Mouse (Mus musculus) midbrain, embryonic 10.5 days (tissue): ENCODE data around the gene P4hb. TPM values are rescaled to one million over a fixed set of nuclear protein-coding genes. Genes with fewer than 3 reads are reported as not detected.
A peak's percentile ranks its signal among the peaks of the same experiment; 100 is the strongest.

ENCODE experiments used
- DNase-seq: peaks from one replicate; pipeline ENCODE4 v3.0.0-alpha.2; 2017; ENCODE audit warnings: low spot score
- H3K27ac ChIP-seq: fragments of 300-500 bp; sonication (generic); replicated peaks from 2 replicates; pipeline ENCODE4 v1.5.1; 2016; ENCODE audit warnings: mild to moderate bottlenecking
- H3K27me3 ChIP-seq: fragments of 300-500 bp; sonication (generic); 2 replicates; pipeline ENCODE4 v1.6.1; 2016; ENCODE audit warnings: low read depth, mild to moderate bottlenecking; ENCODE audit not compliant: poor library complexity, severe bottlenecking
- H3K36me3 ChIP-seq: fragments of 300-500 bp; sonication (generic); 2 replicates; pipeline ENCODE4 v1.6.1; 2016; ENCODE audit warnings: mild to moderate bottlenecking, moderate library complexity
- H3K4me1 ChIP-seq: fragments of 300-500 bp; sonication (generic); 2 replicates; pipeline ENCODE4 v1.6.1; 2016
- H3K4me3 ChIP-seq: fragments of 300-500 bp; sonication (generic); 2 replicates; pipeline ENCODE4 v1.5.1; 2016; ENCODE audit warnings: mild to moderate bottlenecking, moderate library complexity
- H3K9me3 ChIP-seq: fragments of 300-500 bp; sonication (generic); replicated peaks from 2 replicates; pipeline ENCODE4 v1.6.1; 2016; ENCODE audit warnings: mild to moderate bottlenecking
- WGBS: fragments of 180-500 bp; shearing (Covaris S2); methylation state at CpG from one replicate; pipeline ENCODE4 v1.1.7; 2016; 5-methylcytosine and 5-hydroxymethylcytosine counted together
- polyA plus RNA-seq: library from polyadenylated mRNA; unstranded; fragments of >200 nt; fragmentation: Nextera tagmentation; extraction: Ambion mirVana; gene quantifications from 2 replicates; pipeline ENCODE4 v1.2.1, GENCODE M21; 2016

Gene P4hb
- polyA plus RNA-seq, 1 experiment from 2014 or later = 562 TPM

- no peak overlapping the region for H3K27ac ChIP-seq
- 0 out of 2 replicates have a peak, but pooled peaks cover 13% of the 10 kb centered on the region for H3K9me3 ChIP-seq
- no peak overlapping the region for H3K4me3 ChIP-seq
- no peaks in the 10 kb centered on the region for H3K27me3 ChIP-seq
- peaks cover 18% of the 10 kb centered on the region for H3K36me3 ChIP-seq
- 82% methylated on average over 7 of the region's 7 CpGs for WGBS
- DNase-seq = no peak
- peaks cover 11% of the 10 kb centered on the region for H3K4me1 ChIP-seq
These were observed 18.2 kb downstream of the P4hb start for GRCm38 (mm10) chr11:120554834-120555233.

GRCm38 (mm10) chr11:120552736-120553135 lies 20.3 kb downstream of the P4hb start:
- H3K27ac ChIP-seq = no peak overlapping the region
- no peaks in the 10 kb centered on the region for H3K27me3 ChIP-seq
- no peak for DNase-seq
- 0 out of 2 replicates have a peak, but pooled peaks cover 2% of the 10 kb centered on the region for H3K36me3 ChIP-seq
- no peak overlapping the region for H3K4me3 ChIP-seq
- 81% methylated on average over 5 of the region's 5 CpGs for WGBS
- 0 out of 2 replicates have a peak, but pooled peaks cover 11% of the 10 kb centered on the region for H3K9me3 ChIP-seq
- H3K4me1 ChIP-seq = peaks cover 31% of the 10 kb centered on the region

- Histone ChIP-seq H3K27ac (peak within 1 kb of the TSS; percentile 96), H3K36me3 (peaks cover 15% of the 10 kb centered on the region)
These were observed 22.1 kb downstream of the P4hb start, which contains the start of gene Ppp1r27 for GRCm38 (mm10) chr11:120550810-120551440. Gene Ppp1r27, minus strand, starts transcription at chr11:120551132.

GRCm38 (mm10) chr11:120549986-120550809 lies 22.9 kb downstream of the P4hb start:
- H3K4me3 ChIP-seq = peak overlapping the region; percentile 100
- H3K9me3 ChIP-seq = no peaks in the 10 kb centered on the region
- no peak for DNase-seq
- H3K27ac ChIP-seq = peak overlapping the region; percentile 96
- no peaks in the 10 kb centered on the region for H3K27me3 ChIP-seq
- 81% methylated on average over 11 of the region's 11 CpGs for WGBS
- peaks cover 22% of the 10 kb centered on the region for H3K36me3 ChIP-seq
- H3K4me1 ChIP-seq = peaks cover 35% of the 10 kb centered on the region

More at GRCm38 (mm10) chr11:120550810-120551440, 22.1 kb downstream of the P4hb start, which contains the start of gene Ppp1r27:
- Histone ChIP-seq H3K27me3 (no peaks in the 10 kb centered on the region), H3K4me3 (peak within 1 kb of the TSS; percentile 100), H3K4me1 (peaks cover 35% of the 10 kb centered on the region), H3K9me3 (no peaks in the 10 kb centered on the region)
- 95% methylated on average over 28 of the region's 28 CpGs for WGBS
- DNase-seq = no peak

GRCm38 (mm10) chr11:120549168-120549945 lies 23.7 kb downstream of the P4hb start, which contains the start of gene Mcrip1:
Gene Mcrip1, minus strand, starts transcription at chr11:120549727.
- peak within 1 kb of the TSS; percentile 96 for H3K27ac ChIP-seq
- no peaks in the 10 kb centered on the region for H3K27me3 ChIP-seq
- under 1% methylated on average over 85 of the region's 87 CpGs for WGBS
- peak; percentile 89 for DNase-seq
- H3K9me3 ChIP-seq = no peaks in the 10 kb centered on the region
- H3K4me1 ChIP-seq = peaks cover 35% of the 10 kb centered on the region
- H3K36me3 ChIP-seq = peaks cover 30% of the 10 kb centered on the region
- H3K4me3 ChIP-seq = peak within 1 kb of the TSS; percentile 100

- H3K36me3 ChIP-seq = peaks cover 36% of the 10 kb centered on the region
- H3K9me3 ChIP-seq = no peaks in the 10 kb centered on the region
- peak overlapping the region; percentile 100 for H3K4me3 ChIP-seq
- 35% methylated on average over 7 of the region's 7 CpGs for WGBS
- peaks cover 35% of the 10 kb centered on the region for H3K4me1 ChIP-seq
- H3K27me3 ChIP-seq = no peaks in the 10 kb centered on the region
- no peak for DNase-seq
- H3K27ac ChIP-seq = peak overlapping the region; percentile 96
These were observed 24.3 kb downstream of the P4hb start for GRCm38 (mm10) chr11:120548786-120549167.

- H3K27me3 ChIP-seq = no peaks in the 10 kb centered on the region
- H3K4me3 ChIP-seq = peak overlapping the region; percentile 100
- H3K27ac ChIP-seq = peak overlapping the region; percentile 96; the same call in 1 of the 2 replicates
- DNase-seq = no peak
- H3K9me3 ChIP-seq = no peaks in the 10 kb centered on the region
- 88% methylated on average over 3 of the region's 3 CpGs for WGBS
- peaks cover 35% of the 10 kb centered on the region for H3K4me1 ChIP-seq
- peaks cover 42% of the 10 kb centered on the region for H3K36me3 ChIP-seq
These were observed 24.8 kb downstream of the P4hb start for GRCm38 (mm10) chr11:120548214-120548613.

- H3K4me3 ChIP-seq = peak overlapping the region; percentile 100; the same call in 1 of the 2 replicates
- no peak for DNase-seq
- no peaks in the 10 kb centered on the region for H3K9me3 ChIP-seq
- WGBS = 74% methylated on average over 2 of the region's 2 CpGs
- no peaks in the 10 kb centered on the region for H3K27me3 ChIP-seq
- peaks cover 35% of the 10 kb centered on the region for H3K4me1 ChIP-seq
- peaks cover 49% of the 10 kb centered on the region for H3K36me3 ChIP-seq
- no peak overlapping the region for H3K27ac ChIP-seq
These were observed 25.6 kb downstream of the P4hb start for GRCm38 (mm10) chr11:120547469-120547868.

GRCm38 (mm10) chr11:120545964-120546363 lies 27.1 kb downstream of the P4hb start:
- Histone ChIP-seq H3K9me3 (no peaks in the 10 kb centered on the region), H3K4me3 (no peak overlapping the region), H3K27ac (no peak overlapping the region), H3K36me3 (peaks cover 57% of the 10 kb centered on the region), H3K27me3 (no peaks in the 10 kb centered on the region), H3K4me1 (peaks cover 35% of the 10 kb centered on the region)
- no peak for DNase-seq
- 89% methylated on average over 3 of the region's 3 CpGs for WGBS

- no peak for DNase-seq
- Histone ChIP-seq H3K4me3 (no peak overlapping the region; the same call in 1 of the 2 replicates), H3K27me3 (no peaks in the 10 kb centered on the region), H3K4me1 (peaks cover 27% of the 10 kb centered on the region), H3K36me3 (peaks cover 55% of the 10 kb centered on the region), H3K27ac (no peak overlapping the region), H3K9me3 (no peaks in the 10 kb centered on the region)
- WGBS = 85% methylated on average over 6 of the region's 6 CpGs
These were observed 30.7 kb downstream of the P4hb start for GRCm38 (mm10) chr11:120542376-120542775.

- Histone ChIP-seq H3K9me3 (no peaks in the 10 kb centered on the region), H3K4me1 (peaks cover 27% of the 10 kb centered on the region), H3K27ac (no peak overlapping the region), H3K4me3 (no peak overlapping the region; the same call in 1 of the 2 replicates), H3K27me3 (0 out of 2 replicates have a peak, but pooled peaks cover 2% of the 10 kb centered on the region), H3K36me3 (peaks cover 50% of the 10 kb centered on the region)
- DNase-seq = no peak
- 36% methylated on average over 4 of the region's 4 CpGs for WGBS
These were observed 31.1 kb downstream of the P4hb start for GRCm38 (mm10) chr11:120541907-120542306.
